Mouse (Mus musculus): ENCODE measurements around the gene Mrps27. TPM values are rescaled to one million over a fixed set of nuclear protein-coding genes. Genes with fewer than 3 reads are reported as not detected.

Gene Mrps27
- polyA plus RNA-seq (2014; fragmentation: Illumina TruSeq; extraction: RNeasy Lipid Tissue Mini Kit (QIAGEN cat#74804); ENCODE audit: low read depth, low replicate concordance) = 42.5 TPM

GRCm38 (mm10) chr13:99344599-99345575 lies at the start of gene Mrps27, which contains the start of gene Ptcd2:
TSS of gene Mrps27 (plus strand) at chr13:99344786.
TSS of gene Ptcd2 (minus strand) at chr13:99344705.

Other genes starting within 250 kb of the Mrps27 start
- 3.8 TPM for gene Zfp366, start 160.0 kb upstream of the Mrps27 start, polyA plus RNA-seq (2014; fragmentation: Illumina TruSeq; extraction: RNeasy Lipid Tissue Mini Kit (QIAGEN cat#74804); ENCODE audit: low read depth, low replicate concordance)
- gene Ptcd2, start 81 bp upstream of the Mrps27 start, polyA plus RNA-seq (2014; fragmentation: Illumina TruSeq; extraction: RNeasy Lipid Tissue Mini Kit (QIAGEN cat#74804); ENCODE audit: low read depth, low replicate concordance) = 71.1 TPM
- 2.7 TPM for gene Map1b, start 171.8 kb downstream of the Mrps27 start, polyA plus RNA-seq (2014; fragmentation: Illumina TruSeq; extraction: RNeasy Lipid Tissue Mini Kit (QIAGEN cat#74804); ENCODE audit: low read depth, low replicate concordance)

Measured in kidney, adult 10 weeks (tissue).